In genomic region chr6:91980011-91980410, GRCm38 (mm10) we compare ENCODE assay signal across 8 mouse cellular contexts. TPM values are rescaled to one million over a fixed set of nuclear protein-coding genes. Genes with fewer than 3 reads are reported as not detected.
DNase-seq lines count a peak whose midpoint lies in the region; ATAC-seq and TF ChIP-seq lines count a peak whose summit lies in the region.

No protein-coding gene starts in this region.

- no peaks in the 10 kb centered on the region for H3K36me3 ChIP-seq in kidney, postnatal 0 days (ENCODE audit: insufficient read depth, low read length)
- no peaks in the 10 kb centered on the region for H3K36me3 ChIP-seq in embryonic facial prominence, embryonic 14.5 days (ENCODE audit: control insufficient read depth, insufficient read depth, low read length)
- no peaks in the 10 kb centered on the region for H3K36me3 ChIP-seq in hindbrain, embryonic 15.5 days
- no peaks in the 10 kb centered on the region for H3K36me3 ChIP-seq in midbrain, embryonic 14.5 days (ENCODE audit: control insufficient read depth, insufficient read depth, low read length)

- H3K27ac ChIP-seq in kidney, postnatal 0 days: no peak overlapping the region
- no peak overlapping the region for H3K27ac ChIP-seq in embryonic facial prominence, embryonic 14.5 days (replicated peaks; ENCODE audit: low read depth, low read length)
- H3K27ac ChIP-seq in hindbrain, embryonic 15.5 days (replicated peaks): no peak overlapping the region
- no peak overlapping the region for H3K27ac ChIP-seq in midbrain, embryonic 14.5 days (replicated peaks; ENCODE audit: low read depth, low read length)

- peaks cover 6% of the 10 kb centered on the region; the same call in 1 of the 2 replicates for H3K4me1 ChIP-seq in kidney, postnatal 0 days (replicated peaks; ENCODE audit: insufficient read depth, low read length)
- H3K4me1 ChIP-seq in embryonic facial prominence, embryonic 14.5 days (ENCODE audit: control insufficient read depth, insufficient read depth, low read length): peaks cover 6% of the 10 kb centered on the region; the same call in 1 of the 2 replicates
- H3K4me1 ChIP-seq in hindbrain, embryonic 15.5 days (replicated peaks): peaks cover 20% of the 10 kb centered on the region
- 0 out of 2 replicates have a peak, but pooled peaks cover 4% of the 10 kb centered on the region for H3K4me1 ChIP-seq in midbrain, embryonic 14.5 days (ENCODE audit: control insufficient read depth, insufficient read depth, low read length)

- H3K9ac ChIP-seq in kidney, postnatal 0 days (ENCODE audit: low read depth, low read length): no peak overlapping the region
- H3K9ac ChIP-seq in embryonic facial prominence, embryonic 14.5 days (ENCODE audit: low read depth, low read length): no peak overlapping the region
- H3K9ac ChIP-seq in hindbrain, embryonic 15.5 days: no peak overlapping the region
- no peak overlapping the region for H3K9ac ChIP-seq in midbrain, embryonic 14.5 days (replicated peaks; ENCODE audit: low read length)

- no peak for ATAC-seq in kidney, postnatal 0 days (replicated peaks; ENCODE audit: low FRiP score, low read depth)
- no peak for ATAC-seq in embryonic facial prominence, embryonic 14.5 days (ENCODE audit: low read depth)
- ATAC-seq in hindbrain, embryonic 15.5 days (ENCODE audit: low FRiP score, low read depth): no peak
- no peak for ATAC-seq in midbrain, embryonic 14.5 days (ENCODE audit: low FRiP score, low TSS enrichment)

- H3K27me3 ChIP-seq in kidney, postnatal 0 days (ENCODE audit: insufficient read depth, low read length): 0 out of 2 replicates have a peak, but pooled peaks cover 3% of the 10 kb centered on the region
- H3K27me3 ChIP-seq in embryonic facial prominence, embryonic 14.5 days (replicated peaks; ENCODE audit: control insufficient read depth, insufficient read depth, low read length): peaks cover 16% of the 10 kb centered on the region; the same call in 1 of the 2 replicates
- 0 out of 2 replicates have a peak, but pooled peaks cover 9% of the 10 kb centered on the region for H3K27me3 ChIP-seq in hindbrain, embryonic 15.5 days
- no peaks in the 10 kb centered on the region for H3K27me3 ChIP-seq in midbrain, embryonic 14.5 days (ENCODE audit: control insufficient read depth, insufficient read depth, low read length)

- no peaks in the 10 kb centered on the region for H3K9me3 ChIP-seq in kidney, postnatal 0 days (replicated peaks; ENCODE audit: low read length)
- H3K9me3 ChIP-seq in embryonic facial prominence, embryonic 14.5 days (ENCODE audit: control insufficient read depth, low read length): no peaks in the 10 kb centered on the region
- H3K9me3 ChIP-seq in hindbrain, embryonic 15.5 days: no peaks in the 10 kb centered on the region
- H3K9me3 ChIP-seq in midbrain, embryonic 14.5 days (ENCODE audit: control insufficient read depth, low read length): no peaks in the 10 kb centered on the region

- H3K4me2 ChIP-seq in kidney, postnatal 0 days (ENCODE audit: low read length): peak overlapping the region; percentile 80
- peak overlapping the region; percentile 96 for H3K4me2 ChIP-seq in embryonic facial prominence, embryonic 14.5 days (ENCODE audit: low read depth, low read length)
- peak overlapping the region; percentile 96 for H3K4me2 ChIP-seq in hindbrain, embryonic 15.5 days
- H3K4me2 ChIP-seq in midbrain, embryonic 14.5 days (ENCODE audit: low read length): peak overlapping the region; percentile 95; the same call in 1 of the 2 replicates

- no peak for DNase-seq in kidney, postnatal 0 days (ENCODE audit: low spot score)
- no peak for DNase-seq in kidney, adult 11 months
- DNase-seq in embryonic facial prominence, embryonic 14.5 days (ENCODE audit: low spot score): no peak
- no peak for DNase-seq in midbrain, embryonic 14.5 days
- no peak for DNase-seq in retina, embryonic 14.5 days (ENCODE audit: low spot score)
- DNase-seq in gastrocnemius, postnatal 36 days: no peak
- no peak for DNase-seq in cerebellum, postnatal 4 days (ENCODE audit: low spot score in 2 of 2)

- no peak for TF ChIP-seq CTCF in kidney, postnatal 0 days (IDR thresholded peaks at IDR 0.05; ENCODE audit: low read depth)

- 66% methylated on average over 3 of the region's 3 CpGs for WGBS in kidney, postnatal 0 days
- WGBS in embryonic facial prominence, embryonic 14.5 days: 64% methylated on average over 3 of the region's 3 CpGs
- WGBS in hindbrain, embryonic 15.5 days: 60% methylated on average over 3 of the region's 3 CpGs
- 78% methylated on average over 3 of the region's 3 CpGs for WGBS in midbrain, embryonic 14.5 days

- intact Hi-C loops in gastrocnemius, postnatal 36 days (cut with DNase I): loop anchor here (5.0 kb wide), 1 partner anchor 87 kb away; no protein-coding TSS in a partner anchor

- peak overlapping the region; percentile 68 for H3K4me3 ChIP-seq in kidney, postnatal 0 days (replicated peaks; ENCODE audit: low read depth, low read length)
- peak overlapping the region; percentile 59 for H3K4me3 ChIP-seq in embryonic facial prominence, embryonic 14.5 days (ENCODE audit: low read depth, low read length)
- H3K4me3 ChIP-seq in hindbrain, embryonic 15.5 days: peak overlapping the region; percentile 63
- no peak overlapping the region for H3K4me3 ChIP-seq in midbrain, embryonic 14.5 days (replicated peaks; ENCODE audit: low read depth, low read length)

RNA-seq across cellular contexts. Expression of gene Fgd5, which starts 1.3 kb away (rescaled TPM):
- polyA plus RNA-seq in kidney, postnatal 0 days (2015; fragmentation: Nextera tagmentation; extraction: Ambion mirVana): 11.9 and 12.5 TPM in 2 replicates
- 9.4 and 9.9 TPM in 2 replicates for polyA plus RNA-seq in embryonic facial prominence, embryonic 14.5 days (2014; fragmentation: Nextera tagmentation; extraction: Ambion mirVana)
- polyA plus RNA-seq in hindbrain, embryonic 15.5 days (2015; fragmentation: Nextera tagmentation; extraction: Ambion mirVana): 15.3 and 16.0 TPM in 2 replicates
- 6.0 and 7.2 TPM in 2 replicates for polyA plus RNA-seq in midbrain, embryonic 14.5 days (2014; fragmentation: Nextera tagmentation; extraction: Ambion mirVana)
- total RNA-seq in gastrocnemius, postnatal 36 days (2021): 10 to 100 TPM in 1 of 2 experiments, 1 to 10 TPM in 1; 6.8 to 10.3 TPM
